Mouse (Mus musculus) stomach, postnatal 0 days (tissue): Measurements from ENCODE around the gene Gm17657.
A peak's percentile ranks its signal among the peaks of the same experiment; 100 is the strongest.

Experiments
- CTCF ChIP-seq: IDR thresholded peaks from 2 replicates; pipeline ENCODE4 v1.5.1; 2016; ENCODE audit warnings: antibody characterized with exemption, low read depth, mild to moderate bottlenecking, moderate library complexity
- EP300 ChIP-seq: optimal IDR thresholded peaks from 2 replicates; pipeline ENCODE3; 2016; ENCODE audit warnings: antibody characterized with exemption

DNA sequence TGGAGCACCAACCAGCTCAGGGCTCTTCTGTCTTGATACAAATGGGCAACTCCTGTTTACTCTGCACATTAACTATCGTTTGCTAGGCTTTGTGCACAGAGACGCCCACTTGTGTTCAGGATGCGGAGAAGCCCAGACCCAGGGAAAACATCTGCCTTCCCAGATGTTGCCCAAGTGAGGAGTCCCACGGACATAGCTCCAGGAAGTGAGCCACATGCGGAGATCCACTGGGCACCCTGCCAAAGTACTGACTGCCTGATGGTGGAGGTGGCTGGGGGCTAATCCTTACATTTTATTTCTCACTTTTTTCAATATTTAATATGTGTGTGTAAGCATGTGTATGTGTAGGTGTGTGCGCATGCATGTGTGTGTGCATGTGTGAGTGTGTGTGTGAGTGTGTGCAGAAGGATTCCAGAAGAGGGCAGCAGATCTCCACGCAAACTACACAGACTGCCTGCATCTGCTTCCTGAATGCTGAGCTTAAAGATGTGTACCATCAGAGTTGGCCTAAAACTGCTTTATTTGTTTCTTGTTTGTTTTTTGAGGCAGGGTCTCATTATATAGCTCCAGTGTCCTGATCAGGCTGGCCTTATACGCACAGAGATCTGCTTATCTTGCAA, 20.8 kb downstream of the Gm17657 start:
- TF ChIP-seq CTCF = peak; percentile 76
- no peak for TF ChIP-seq EP300
